Mouse (Mus musculus) heart, adult 2 months (tissue): Measurements from ENCODE around the gene Slc35g3. TPM values are rescaled to one million over a fixed set of nuclear protein-coding genes. Genes with fewer than 3 reads are reported as not detected.

Source experiments
- DNase-seq, 2 experiments: peaks; one replicate each; pipeline ENCODE4 v3.0.0; 2021
- H3K27ac ChIP-seq: fragments of 200-600 bp; 2 replicates; pipeline ENCODE4 v1.8.1; 2022
- H3K27me3 ChIP-seq: fragments of 200-500 bp; 2 replicates; pipeline ENCODE4 v1.6.1; 2012; ENCODE audit warnings: mild to moderate bottlenecking, low read length, inconsistent platforms, mixed read lengths; ENCODE audit not compliant: control insufficient read depth, insufficient read depth
- H3K36me3 ChIP-seq: fragments of 200-500 bp; 2 replicates; pipeline ENCODE4 v1.6.1; 2012; ENCODE audit warnings: low read length, inconsistent platforms; ENCODE audit not compliant: control insufficient read depth, insufficient read depth
- H3K4me1 ChIP-seq: fragments of 200-500 bp; 2 replicates; pipeline ENCODE4 v1.6.1; 2011; ENCODE audit warnings: low read length; ENCODE audit not compliant: control insufficient read depth, insufficient read depth
- H3K4me3 ChIP-seq: fragments of 200-600 bp; 2 replicates; pipeline ENCODE4 v1.8.1; 2022
- H3K79me2 ChIP-seq: fragments of 200-500 bp; replicated peaks from 2 replicates; pipeline ENCODE4 v1.6.1; 2012; ENCODE audit warnings: mild to moderate bottlenecking, inconsistent platforms, low read length, moderate library complexity, mixed read lengths; ENCODE audit not compliant: control insufficient read depth, insufficient read depth
- H3K9ac ChIP-seq: fragments of 200-500 bp; 2 replicates; pipeline ENCODE4 v1.6.1; 2012; ENCODE audit warnings: low read depth, mild to moderate bottlenecking, control low read depth, inconsistent platforms, low read length, mixed read lengths
- CTCF ChIP-seq: fragments of 200-600 bp; IDR thresholded peaks from 2 replicates; pipeline ENCODE4 v1.8.1; 2022; ENCODE audit warnings: antibody characterized with exemption, mild to moderate bottlenecking, moderate library complexity
- EP300 ChIP-seq: fragments of 200-500 bp; IDR thresholded peaks from 2 replicates; pipeline ENCODE4 v1.6.1; 2011; ENCODE audit warnings: low read depth, low read length, control low read depth; ENCODE audit not compliant: insufficient read depth
- POLR2A ChIP-seq: fragments of 200-500 bp; IDR thresholded peaks from 2 replicates; pipeline ENCODE4 v1.6.1; 2011; ENCODE audit warnings: mild to moderate bottlenecking, low read depth, low read length, control low read depth; ENCODE audit not compliant: insufficient read depth
- WGBS: fragments of 180-500 bp; shearing (Covaris S2); methylation state at CpG from one replicate; pipeline ENCODE4 v1.1.7; 2018; 5-methylcytosine and 5-hydroxymethylcytosine counted together
- intact Hi-C: fragments of 180-260 bp; cut with DNase I; formaldehyde crosslinking; loops from one replicate; pipeline ENCODE4 v1.15.1; 2025
- polyA plus RNA-seq: library from polyadenylated mRNA; depleted of rRNA; stranded (reverse); fragments of >200 nt; gene quantifications from 2 replicates; pipeline ENCODE4 v1.2.3, GENCODE M21; 2012
- total RNA-seq, 2 experiments: library from RNA; stranded (reverse); gene quantifications; 2 replicates each; pipeline ENCODE4 v1.2.3; 2021

Slc35g3 gene
- total and polyA plus RNA-seq, 3 experiments, result 0.35 TPM; not detected in 2

- Histone ChIP-seq H3K36me3 (no peaks in the 10 kb centered on the region), H3K4me1 (peaks cover 4% of the 10 kb centered on the region; the same call in 1 of the 2 replicates), H3K27me3 (no peaks in the 10 kb centered on the region), H3K4me3 (peak overlapping the region; percentile 68), H3K27ac (peak overlapping the region; percentile 73), H3K9ac (peak overlapping the region; percentile 69), H3K79me2 (no peaks in the 10 kb centered on the region)
- WGBS, result 1% methylated on average over 60 of the region's 60 CpGs
- peak; percentile 85 to 88 for DNase-seq
- TF ChIP-seq CTCF (peak; percentile 94), POLR2A (no peak), EP300 (peak; percentile 19; the same call in 1 of the 2 replicates)
- intact Hi-C loops, result loop anchor here (2.0 kb wide), 4 partner anchors 33 to 73 kb away; partner anchors contain the start of genes Nlgn2 and Polr2a
Measured at GRCm38 (mm10) chr11:69803786-69804651, 42.3 kb upstream of the Slc35g3 start.

- Histone ChIP-seq H3K9ac (peak overlapping the region; percentile 62), H3K4me1 (peaks cover 4% of the 10 kb centered on the region; the same call in 1 of the 2 replicates), H3K4me3 (peak overlapping the region; percentile 68), H3K79me2 (no peaks in the 10 kb centered on the region), H3K36me3 (no peaks in the 10 kb centered on the region), H3K27me3 (no peaks in the 10 kb centered on the region), H3K27ac (peak overlapping the region; percentile 73)
- intact Hi-C loops, result loop anchor here (2.0 kb wide), 4 partner anchors 33 to 73 kb away; partner anchors contain the start of genes Nlgn2 and Polr2a
- TF ChIP-seq POLR2A (no peak), EP300 (no peak), CTCF (no peak)
- no peak for DNase-seq
- 5% methylated on average over 12 of the region's 12 CpGs for WGBS
Measured at GRCm38 (mm10) chr11:69803328-69803727, 41.6 kb upstream of the Slc35g3 start.

GRCm38 (mm10) chr11:69802648-69803105 is 40.9 kb upstream of the Slc35g3 start:
- TF ChIP-seq POLR2A, result peak; percentile 79
- no peak for TF ChIP-seq EP300
- peak; percentile 92 to 95 for DNase-seq
- intact Hi-C loops, result loop anchor here (2.0 kb wide), 4 partner anchors 34 to 74 kb away; partner anchors contain the start of genes Nlgn2 and Polr2a
- peaks cover 4% of the 10 kb centered on the region; the same call in 1 of the 2 replicates for H3K4me1 ChIP-seq
- H3K27ac ChIP-seq, result peak overlapping the region; percentile 73
- WGBS, result under 1% methylated on average over 33 of the region's 33 CpGs
- peak overlapping the region; percentile 74 for H3K9ac ChIP-seq
- H3K27me3 ChIP-seq, result no peaks in the 10 kb centered on the region
- no peaks in the 10 kb centered on the region for H3K79me2 ChIP-seq
- no peaks in the 10 kb centered on the region for H3K36me3 ChIP-seq
- H3K4me3 ChIP-seq, result peak overlapping the region; percentile 68

GRCm38 (mm10) chr11:69801379-69801977 is 39.7 kb upstream of the Slc35g3 start, which contains the start of gene Fgf11:
Fgf11 (minus strand) TSS chr11:69801857.
- Histone ChIP-seq H3K4me1 (peaks cover 4% of the 10 kb centered on the region; the same call in 1 of the 2 replicates), H3K27me3 (no peaks in the 10 kb centered on the region), H3K9ac (peak within 1 kb of the TSS; percentile 74), H3K36me3 (no peaks in the 10 kb centered on the region), H3K27ac (peak within 1 kb of the TSS; percentile 73), H3K4me3 (peak within 1 kb of the TSS; percentile 68), H3K79me2 (no peaks in the 10 kb centered on the region)
- intact Hi-C loops, result no loop called here
- DNase-seq, result no peak
- no peak for TF ChIP-seq EP300
- no peak for TF ChIP-seq POLR2A
- no peak for TF ChIP-seq CTCF
- WGBS, result 4% methylated on average over 33 of the region's 33 CpGs

GRCm38 (mm10) chr11:69800392-69801197 is 38.8 kb upstream of the Slc35g3 start:
- Histone ChIP-seq H3K9ac (peak overlapping the region; percentile 55), H3K36me3 (no peaks in the 10 kb centered on the region), H3K27ac (no peak overlapping the region), H3K4me1 (peaks cover 4% of the 10 kb centered on the region; the same call in 1 of the 2 replicates), H3K79me2 (no peaks in the 10 kb centered on the region), H3K4me3 (peak overlapping the region; percentile 49), H3K27me3 (no peaks in the 10 kb centered on the region)
- WGBS, result 3% methylated on average over 35 of the region's 36 CpGs
- TF ChIP-seq CTCF (no peak), EP300 (no peak)
- intact Hi-C loops, result no loop called here
- DNase-seq, result peak; percentile 53 to 65
